Mouse (Mus musculus): ENCODE results near the gene Gm21304. TPM values are rescaled to one million over a fixed set of nuclear protein-coding genes. Genes with fewer than 3 reads are reported as not detected.

Gene Gm21304
- polyA plus RNA-seq, 2 experiments = not detected

DNA sequence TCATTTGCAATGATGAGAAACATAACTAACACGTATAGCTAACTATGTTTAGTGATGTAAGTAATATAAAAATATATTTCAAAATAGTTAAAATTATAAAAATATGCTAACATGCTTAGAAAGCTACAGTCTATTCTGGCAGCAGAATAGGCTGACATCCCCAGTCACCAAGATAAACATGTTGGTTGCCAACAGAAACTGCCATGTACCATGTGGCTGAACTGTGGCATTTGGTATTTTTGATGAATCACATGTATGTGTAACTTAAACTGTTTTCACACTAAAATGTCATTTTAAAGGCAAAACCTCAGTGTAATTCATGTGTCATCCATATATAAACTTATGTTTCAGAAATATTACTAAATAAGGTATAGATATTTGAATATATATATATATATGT, 41.3 kb downstream of the Gm21304 start:
- 79% methylated on average over 1 of the region's 1 CpGs for WGBS

DNA sequence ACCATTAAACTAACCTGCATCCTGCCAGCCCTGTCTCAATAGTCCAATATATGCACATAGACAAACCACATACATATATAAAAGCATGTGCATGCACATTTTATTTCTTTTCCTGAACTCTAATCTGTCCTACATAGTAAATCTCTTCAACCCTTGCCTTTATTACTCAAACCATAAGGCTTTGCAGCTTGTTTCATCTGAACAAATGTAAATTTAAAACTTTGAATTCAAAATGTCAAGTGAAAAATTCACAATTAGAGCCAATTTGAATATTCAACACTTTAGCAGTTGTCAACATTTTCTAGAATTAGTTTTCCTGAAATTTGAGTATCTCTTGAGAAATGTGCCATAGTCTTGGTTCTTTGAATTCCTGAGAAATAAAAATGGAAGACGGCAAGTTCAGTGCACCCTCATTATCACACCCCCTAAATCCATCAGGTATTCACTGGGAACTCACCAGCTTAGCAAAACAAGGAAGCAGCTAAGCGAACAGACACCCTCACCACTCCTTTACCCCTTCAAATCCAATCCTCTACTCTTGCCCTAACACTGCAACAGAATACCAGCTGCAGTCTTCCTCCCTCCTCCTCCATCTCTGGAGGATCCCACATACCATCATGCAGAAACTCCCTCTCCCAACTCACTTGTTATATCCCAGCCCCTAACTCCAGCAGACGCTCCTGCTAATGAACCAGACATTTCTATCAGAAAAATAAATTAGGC, 42.1 kb downstream of the Gm21304 start:
- 58% methylated on average over 3 of the region's 3 CpGs for WGBS
- no peak overlapping the region for H3K9ac ChIP-seq (ENCODE audit: low read depth, low read length, severe bottlenecking)
- TF ChIP-seq POLR2A (IDR thresholded peaks at IDR 0.05; ENCODE audit: borderline replicate concordance, extremely low read depth, insufficient read depth, insufficient read length) = no peak
- H3K4me2 ChIP-seq (replicated peaks; ENCODE audit: low read depth, low read length, severe bottlenecking) = no peak overlapping the region
- H3K27me3 ChIP-seq (ENCODE audit: control insufficient read depth, insufficient read depth, low read length) = no peaks in the 10 kb centered on the region
- DNase-seq (ENCODE audit: low spot score) = no peak
- H3K27ac ChIP-seq (replicated peaks; ENCODE audit: low read depth, low read length) = no peak overlapping the region
- H3K4me1 ChIP-seq (ENCODE audit: control insufficient read depth, insufficient read depth, low read length) = no peaks in the 10 kb centered on the region
- H3K4me3 ChIP-seq (replicated peaks; ENCODE audit: low read length) = no peak overlapping the region
- ATAC-seq (ENCODE audit: low FRiP score, low read depth) = no peak
- no peaks in the 10 kb centered on the region for H3K9me3 ChIP-seq (ENCODE audit: control insufficient read depth, low read length)
- no peaks in the 10 kb centered on the region for H3K36me3 ChIP-seq (ENCODE audit: control insufficient read depth, insufficient read depth, low read length)

More for the DNA sequence above, 41.3 kb downstream of the Gm21304 start:
- no peaks in the 10 kb centered on the region for H3K4me1 ChIP-seq (ENCODE audit: control insufficient read depth, insufficient read depth, low read length)
- no peak for TF ChIP-seq POLR2A (IDR thresholded peaks at IDR 0.05; ENCODE audit: borderline replicate concordance, extremely low read depth, insufficient read depth, insufficient read length)
- no peaks in the 10 kb centered on the region for H3K27me3 ChIP-seq (ENCODE audit: control insufficient read depth, insufficient read depth, low read length)
- no peaks in the 10 kb centered on the region for H3K36me3 ChIP-seq (ENCODE audit: control insufficient read depth, insufficient read depth, low read length)
- DNase-seq (ENCODE audit: low spot score) = no peak
- no peak overlapping the region for H3K27ac ChIP-seq (replicated peaks; ENCODE audit: low read depth, low read length)
- H3K9ac ChIP-seq (ENCODE audit: low read depth, low read length, severe bottlenecking) = no peak overlapping the region
- no peaks in the 10 kb centered on the region for H3K9me3 ChIP-seq (ENCODE audit: control insufficient read depth, low read length)
- no peak for ATAC-seq (ENCODE audit: low FRiP score, low read depth)
- no peak overlapping the region for H3K4me2 ChIP-seq (replicated peaks; ENCODE audit: low read depth, low read length, severe bottlenecking)
- H3K4me3 ChIP-seq (replicated peaks; ENCODE audit: low read length) = no peak overlapping the region

DNA sequence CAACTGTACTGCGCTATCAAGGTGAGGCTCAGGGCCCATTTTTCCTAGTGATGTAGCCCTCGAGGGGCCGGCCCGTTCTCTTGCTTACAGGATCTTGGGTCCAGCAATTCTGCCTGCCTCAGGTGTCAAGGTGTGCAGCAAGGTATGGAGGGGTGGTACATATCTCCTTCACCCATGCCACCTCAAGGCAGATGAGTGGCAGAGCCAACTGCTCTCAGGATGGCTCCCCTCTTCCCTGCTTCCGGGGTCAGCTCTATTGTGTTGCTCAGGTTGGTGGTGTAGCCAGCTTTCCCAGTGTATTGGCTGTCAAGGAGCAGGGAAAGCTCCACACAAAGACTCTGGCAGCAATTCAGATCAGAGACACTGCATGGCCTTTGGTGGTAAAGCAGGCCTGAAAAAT, 46.2 kb downstream of the Gm21304 start:
- H3K27ac ChIP-seq (replicated peaks; ENCODE audit: low read depth, low read length) = no peak overlapping the region
- no peaks in the 10 kb centered on the region for H3K9me3 ChIP-seq (ENCODE audit: control insufficient read depth, low read length)
- H3K4me2 ChIP-seq (replicated peaks; ENCODE audit: low read depth, low read length, severe bottlenecking) = no peak overlapping the region
- 95% methylated on average over 5 of the region's 5 CpGs for WGBS
- no peaks in the 10 kb centered on the region for H3K4me1 ChIP-seq (ENCODE audit: control insufficient read depth, insufficient read depth, low read length)
- no peaks in the 10 kb centered on the region for H3K36me3 ChIP-seq (ENCODE audit: control insufficient read depth, insufficient read depth, low read length)
- no peaks in the 10 kb centered on the region for H3K27me3 ChIP-seq (ENCODE audit: control insufficient read depth, insufficient read depth, low read length)
- H3K4me3 ChIP-seq (replicated peaks; ENCODE audit: low read length) = no peak overlapping the region
- H3K9ac ChIP-seq (ENCODE audit: low read depth, low read length, severe bottlenecking) = no peak overlapping the region
- DNase-seq (ENCODE audit: low spot score) (no peak), ATAC-seq (ENCODE audit: low FRiP score, low read depth) (no peak)
- TF ChIP-seq POLR2A (IDR thresholded peaks at IDR 0.05; ENCODE audit: borderline replicate concordance, extremely low read depth, insufficient read depth, insufficient read length) = no peak

Other genes with a start within 250 kb of the Gm21304 start
- gene Gm21293, start 25.5 kb upstream of the Gm21304 start, polyA plus RNA-seq (2012; rRNA removed) = not detected in 2 replicates
- gene Gm21293, start 25.5 kb upstream of the Gm21304 start, polyA plus RNA-seq (2014; fragmentation: Nextera tagmentation; extraction: Ambion mirVana) = not detected in 2 replicates
- gene Gm6763, start 17.0 kb upstream of the Gm21304 start, polyA plus RNA-seq (2012; rRNA removed) = not detected in 2 replicates
- gene Gm6763, start 17.0 kb upstream of the Gm21304 start, polyA plus RNA-seq (2014; fragmentation: Nextera tagmentation; extraction: Ambion mirVana) = not detected in 2 replicates
- not detected in 2 replicates for gene Gm8764, start 8.5 kb upstream of the Gm21304 start, polyA plus RNA-seq (2012; rRNA removed)
- not detected in 2 replicates for gene Gm8764, start 8.5 kb upstream of the Gm21304 start, polyA plus RNA-seq (2014; fragmentation: Nextera tagmentation; extraction: Ambion mirVana)
- gene Gm21312, start 8.5 kb downstream of the Gm21304 start, polyA plus RNA-seq (2012; rRNA removed) = 0.09 TPM in 1 of 2 replicates, not detected in the other
- not detected in 2 replicates for gene Gm21312, start 8.5 kb downstream of the Gm21304 start, polyA plus RNA-seq (2014; fragmentation: Nextera tagmentation; extraction: Ambion mirVana)
- gene Gm20765, start 17.0 kb downstream of the Gm21304 start, polyA plus RNA-seq (2012; rRNA removed) = 0.09 TPM in 1 of 2 replicates, not detected in the other
- not detected in 2 replicates for gene Gm20765, start 17.0 kb downstream of the Gm21304 start, polyA plus RNA-seq (2014; fragmentation: Nextera tagmentation; extraction: Ambion mirVana)
- not detected in 2 replicates for gene Gm4340, start 25.5 kb downstream of the Gm21304 start, polyA plus RNA-seq (2012; rRNA removed)
- not detected in 2 replicates for gene Gm4340, start 25.5 kb downstream of the Gm21304 start, polyA plus RNA-seq (2014; fragmentation: Nextera tagmentation; extraction: Ambion mirVana)